Mouse (Mus musculus): Measurements from ENCODE around the gene Nynrin.

The Nynrin gene

GRCm38 (mm10) chr14:55878316-55878940 is 24.6 kb downstream of the Nynrin start:
- DNase-seq (ENCODE audit: low spot score in 2 of 2) = no peak

- peak; percentile 69 to 82 for DNase-seq (ENCODE audit: low spot score in 2 of 2)
Observed at GRCm38 (mm10) chr14:55879623-55880022, 25.8 kb downstream of the Nynrin start.

GRCm38 (mm10) chr14:55880982-55881381 is 27.2 kb downstream of the Nynrin start:
- DNase-seq (ENCODE audit: low spot score in 2 of 2) = no peak

- no peak for DNase-seq (ENCODE audit: low spot score in 2 of 2)
Observed at GRCm38 (mm10) chr14:55882171-55882641, 28.4 kb downstream of the Nynrin start.

- DNase-seq (ENCODE audit: low spot score in 2 of 2) = no peak
Observed at GRCm38 (mm10) chr14:55883149-55883661, 29.4 kb downstream of the Nynrin start.

- DNase-seq (ENCODE audit: low spot score in 2 of 2) = no peak
Observed at GRCm38 (mm10) chr14:55883663-55884062, 29.9 kb downstream of the Nynrin start.

- peak; percentile 68 to 77 for DNase-seq (ENCODE audit: low spot score in 2 of 2)
Observed at GRCm38 (mm10) chr14:55884166-55884565, 30.4 kb downstream of the Nynrin start, which contains the start of gene Cbln3. Gene Cbln3 (minus strand): TSS chr14:55884392.

GRCm38 (mm10) chr14:55884713-55885113 is 30.9 kb downstream of the Nynrin start, which contains the start of gene Khnyn:
Gene Khnyn (plus strand): TSS chr14:55884947.
- peak; percentile 90 to 94 for DNase-seq (ENCODE audit: low spot score in 2 of 2)

- no peak for DNase-seq (ENCODE audit: low spot score in 2 of 2)
Observed at GRCm38 (mm10) chr14:55885114-55885790, 31.4 kb downstream of the Nynrin start.

- DNase-seq (ENCODE audit: low spot score in 2 of 2) = no peak
Observed at GRCm38 (mm10) chr14:55885791-55886271, 32.0 kb downstream of the Nynrin start.

GRCm38 (mm10) chr14:55886571-55887382 is 33.0 kb downstream of the Nynrin start:
- DNase-seq (ENCODE audit: low spot score in 2 of 2) = no peak

GRCm38 (mm10) chr14:55897671-55898070 is 43.9 kb downstream of the Nynrin start:
- no peak for DNase-seq (ENCODE audit: low spot score in 2 of 2)

GRCm38 (mm10) chr14:55898947-55899346 is 45.1 kb downstream of the Nynrin start:
- DNase-seq (ENCODE audit: low spot score in 2 of 2) = no peak

- DNase-seq (ENCODE audit: low spot score in 2 of 2) = peak; percentile 82 to 88
Observed at GRCm38 (mm10) chr14:55899701-55900413, 46.0 kb downstream of the Nynrin start, which contains the start of gene Sdr39u1. Gene Sdr39u1 (minus strand): TSS chr14:55900293.

GRCm38 (mm10) chr14:55900414-55900755 is 46.6 kb downstream of the Nynrin start:
- DNase-seq (ENCODE audit: low spot score in 2 of 2) = no peak

- no peak for DNase-seq (ENCODE audit: low spot score in 2 of 2)
Observed at GRCm38 (mm10) chr14:55905518-55905917, 51.7 kb downstream of the Nynrin start.

- DNase-seq (ENCODE audit: low spot score in 2 of 2) = no peak
Observed at GRCm38 (mm10) chr14:55913406-55913805, 59.6 kb downstream of the Nynrin start.

- peak in 1 of 2 experiments; percentile 70 for DNase-seq (ENCODE audit: low spot score in 2 of 2)
Observed at GRCm38 (mm10) chr14:55918240-55919082, 64.7 kb downstream of the Nynrin start.

- DNase-seq (ENCODE audit: low spot score in 2 of 2) = no peak
Observed at GRCm38 (mm10) chr14:55922475-55923232, 68.8 kb downstream of the Nynrin start.

Measured in urinary bladder, postnatal 4 days (tissue).